ENCODE assay signal across 8 mouse cellular contexts in genomic region chr19:8774086-8774835, GRCm38 (mm10). TPM values are rescaled to one million over a fixed set of nuclear protein-coding genes. Genes with fewer than 3 reads are reported as not detected.
A peak's percentile ranks its signal among the peaks of the same experiment; 100 is the strongest.
DNase-seq lines count a peak whose midpoint lies in the region; ATAC-seq and TF ChIP-seq lines count a peak whose summit lies in the region.

Tmem179b (minus strand) TSS chr19:8774467.

- ATAC-seq in cerebellum, adult (ENCODE audit: insufficient number of reproducible peaks, low FRiP score, low TSS enrichment) = peak; percentile 86
- ATAC-seq in forebrain, embryonic 14.5 days = peak; percentile 96
- ATAC-seq in neutrophil, adult 5-6 weeks (ENCODE audit: extremely low read depth, insufficient number of reproducible peaks, low FRiP score, poor library complexity, severe bottlenecking) = peak; percentile 91

- H3K9ac ChIP-seq in ES-Bruce4 (ENCODE audit: low read depth, poor library complexity, severe bottlenecking) = peak within 1 kb of the TSS; percentile 84
- H3K9ac ChIP-seq in forebrain, embryonic 14.5 days (ENCODE audit: low read length) = peak within 1 kb of the TSS; percentile 94

- peak within 1 kb of the TSS; percentile 77 for H3K4me3 ChIP-seq in ES-Bruce4 (ENCODE audit: low read depth, low read length)
- peak within 1 kb of the TSS; percentile 71 for H3K4me3 ChIP-seq in forebrain, embryonic 14.5 days (ENCODE audit: low read depth, low read length)
- peak within 1 kb of the TSS; percentile 90 for H3K4me3 ChIP-seq in lung, adult 2 months (replicated peaks; ENCODE audit: extremely low read depth, low read depth, low read length)

- H3K36me3 ChIP-seq in ES-Bruce4 (ENCODE audit: control insufficient read depth, insufficient read depth, low read length, poor library complexity, severe bottlenecking) = peaks cover 15% of the 10 kb centered on the region
- H3K36me3 ChIP-seq in forebrain, embryonic 14.5 days (ENCODE audit: control insufficient read depth, insufficient read depth, low read length) = peaks cover 56% of the 10 kb centered on the region

- DNase-seq in forebrain, embryonic 14.5 days (ENCODE audit: low spot score) = peak; percentile 97
- peak; percentile 95 to 97 for DNase-seq in heart, postnatal 14 days
- DNase-seq in layer of hippocampus, adult 18-20 months (ENCODE audit: low spot score in 2 of 2) = peak; percentile 94 to 98
- peak; percentile 99 for DNase-seq in lung, adult 2 months
- peak; percentile 92 to 94 for DNase-seq in thymus, adult 18-20 months

- peak; percentile 74 for TF ChIP-seq POLR2A in ES-Bruce4 (IDR thresholded peaks at IDR 0.05; ENCODE audit: insufficient read depth, low read length)
- peak; percentile 96 for TF ChIP-seq POLR2A in lung, adult 2 months (IDR thresholded peaks at IDR 0.05; ENCODE audit: borderline replicate concordance, extremely low read depth, low read depth, low read length)

- no peaks in the 10 kb centered on the region for H3K4me1 ChIP-seq in ES-Bruce4 (ENCODE audit: control insufficient read depth, insufficient read depth, low read length)
- H3K4me1 ChIP-seq in forebrain, embryonic 14.5 days (ENCODE audit: control insufficient read depth, insufficient read depth, low read length) = peaks cover 24% of the 10 kb centered on the region
- peaks cover 19% of the 10 kb centered on the region for H3K4me1 ChIP-seq in lung, adult 2 months (ENCODE audit: control insufficient read depth, insufficient read depth, low read length)

- 0 out of 2 replicates have a peak, but pooled peaks have one; percentile 5 for TF ChIP-seq EP300 in ES-Bruce4 (IDR thresholded peaks at IDR 0.05; ENCODE audit: insufficient read depth, low read depth, low read length)

- H3K4me2 ChIP-seq in forebrain, embryonic 14.5 days (ENCODE audit: low read length) = peak within 1 kb of the TSS; percentile 100

- intact Hi-C loops in heart, postnatal 14 days (cut with DNase I) = loop anchor here (5.0 kb wide), 1 partner anchor 43 kb away; the partner anchor contains the start of gene Ttc9c

- no peak for TF ChIP-seq CTCF in ES-Bruce4 (IDR thresholded peaks at IDR 0.05; ENCODE audit: low read depth, low read length)
- TF ChIP-seq CTCF in lung, adult 2 months (IDR thresholded peaks at IDR 0.05; ENCODE audit: insufficient read depth, low read length) = no peak

- no peaks in the 10 kb centered on the region for H3K27me3 ChIP-seq in ES-Bruce4 (ENCODE audit: control insufficient read depth, insufficient read depth, low read length, poor library complexity, severe bottlenecking)
- H3K27me3 ChIP-seq in forebrain, embryonic 14.5 days (replicated peaks; ENCODE audit: control insufficient read depth, insufficient read depth, low read length) = no peaks in the 10 kb centered on the region

- H3K27ac ChIP-seq in ES-Bruce4 (ENCODE audit: insufficient read depth, low read length) = peak within 1 kb of the TSS; percentile 47
- peak within 1 kb of the TSS; percentile 99 for H3K27ac ChIP-seq in forebrain, embryonic 14.5 days (ENCODE audit: low read depth, low read length)

- WGBS in forebrain, embryonic 14.5 days = under 1% methylated on average over 67 of the region's 68 CpGs
- WGBS in lung, adult 2 months = 2% methylated on average over 68 of the region's 68 CpGs

- H3K9me3 ChIP-seq in ES-Bruce4 (replicated peaks; ENCODE audit: control insufficient read depth, insufficient read depth, low read length, poor library complexity, severe bottlenecking) = no peaks in the 10 kb centered on the region
- H3K9me3 ChIP-seq in forebrain, embryonic 14.5 days (replicated peaks; ENCODE audit: control insufficient read depth, low read length) = no peaks in the 10 kb centered on the region

RNA-seq across cellular contexts. Expression of gene Tmem179b, which starts in this region (rescaled TPM):
- polyA plus RNA-seq in ES-Bruce4 (2011; ENCODE audit: insufficient read depth, insufficient read length, low read depth, missing spikeins) = 29.0 and 34.5 TPM in 2 replicates
- polyA plus RNA-seq in forebrain, embryonic 14.5 days (2014; fragmentation: Nextera tagmentation; extraction: Ambion mirVana) = 30.8 and 41.4 TPM in 2 replicates
- 10 to 100 TPM; 15.7 to 17.9 TPM for total RNA-seq in heart, postnatal 14 days (2021)
- total RNA-seq in layer of hippocampus, adult 18-20 months (2021) = 1 to 10 TPM; 8.6 to 9.6 TPM
- 88.7 and 103 TPM in 2 replicates for polyA plus RNA-seq in lung, adult 2 months (2012; rRNA removed)
- total RNA-seq in neutrophil, adult 5-6 weeks (2017) = 80.4 and 111 TPM in 2 replicates

Comparison
In these comparisons a context has a peak if more than half of its experiments do, and no peak if none do; other contexts are left out.
1. Peak in every context shown above with its lines: DNase-seq, ATAC-seq, H3K4me3 ChIP-seq and H3K27ac ChIP-seq.